Mouse (Mus musculus): ENCODE measurements around the gene Hnrnpc. TPM values are rescaled to one million over a fixed set of nuclear protein-coding genes. Genes with fewer than 3 reads are reported as not detected.
A peak's percentile ranks its signal among the peaks of the same experiment; 100 is the strongest.
"Not testable (repeated sequence)": the region's sequence is repeated elsewhere in the genome, so short reads cannot be mapped to it uniquely, and the experiment has no call there.

Hnrnpc gene
- polyA plus RNA-seq, 1 experiment from 2014 or later: 586 TPM

GRCm38 (mm10) chr14:52061798-52062197 lies 42.0 kb downstream of the Hnrnpc start:
- Histone ChIP-seq H3K9me3 (ENCODE audit: control insufficient read depth, low read depth, low read length) (no peaks in the 10 kb centered on the region), H3K4me3 (ENCODE audit: low read depth, low read length) (no peak overlapping the region), H3K36me3 (ENCODE audit: control insufficient read depth, insufficient read depth, low read length) (no peaks in the 10 kb centered on the region), H3K27ac (ENCODE audit: low read length) (no peak overlapping the region), H3K9ac (replicated peaks; ENCODE audit: low read depth, low read length) (no peak overlapping the region), H3K4me1 (ENCODE audit: control insufficient read depth, insufficient read depth, low read length) (no peaks in the 10 kb centered on the region), H3K27me3 (ENCODE audit: control insufficient read depth, insufficient read depth, low read length) (no peaks in the 10 kb centered on the region), H3K4me2 (replicated peaks; ENCODE audit: low read depth, low read length) (no peak overlapping the region)
- ATAC-seq (ENCODE audit: insufficient number of reproducible peaks, insufficient read depth, low FRiP score, low read depth): no peak
- 82% methylated on average over 8 of the region's 8 CpGs for WGBS

DNA sequence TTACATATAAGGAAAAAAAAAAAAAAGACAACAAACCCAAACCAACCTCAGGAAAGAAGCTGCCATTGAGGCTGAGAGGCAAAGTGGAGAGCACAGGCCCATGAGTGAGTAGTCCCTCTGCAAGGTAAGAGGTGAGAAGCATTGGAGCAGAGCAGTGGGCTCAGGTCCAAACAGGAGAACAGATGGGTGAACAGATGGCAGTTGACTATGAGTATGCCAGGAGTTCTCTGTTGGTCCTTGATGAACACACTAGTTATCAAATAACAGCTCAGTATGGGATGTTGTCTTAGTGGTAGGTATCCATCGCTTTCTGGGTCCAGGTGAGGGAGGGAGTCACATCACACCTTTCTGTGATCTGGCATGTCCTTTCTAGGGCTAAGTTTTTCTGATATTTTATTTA lies 43.0 kb downstream of the Hnrnpc start:
- no peak overlapping the region for H3K4me2 ChIP-seq (replicated peaks; ENCODE audit: low read depth, low read length)
- 81% methylated on average over 1 of the region's 1 CpGs for WGBS
- no peak overlapping the region for H3K27ac ChIP-seq (ENCODE audit: low read length)
- no peak overlapping the region for H3K4me3 ChIP-seq (ENCODE audit: low read depth, low read length)
- H3K9ac ChIP-seq (replicated peaks; ENCODE audit: low read depth, low read length): no peak overlapping the region
- no peak for ATAC-seq (ENCODE audit: insufficient number of reproducible peaks, insufficient read depth, low FRiP score, low read depth)
- H3K9me3 ChIP-seq (ENCODE audit: control insufficient read depth, low read depth, low read length): no peaks in the 10 kb centered on the region
- H3K36me3 ChIP-seq (ENCODE audit: control insufficient read depth, insufficient read depth, low read length): no peaks in the 10 kb centered on the region
- no peaks in the 10 kb centered on the region for H3K27me3 ChIP-seq (ENCODE audit: control insufficient read depth, insufficient read depth, low read length)
- no peaks in the 10 kb centered on the region for H3K4me1 ChIP-seq (ENCODE audit: control insufficient read depth, insufficient read depth, low read length)

- WGBS: 58% methylated on average over 4 of the region's 4 CpGs
- ATAC-seq (ENCODE audit: insufficient number of reproducible peaks, insufficient read depth, low FRiP score, low read depth): no peak
- Histone ChIP-seq H3K27ac (ENCODE audit: low read length) (no peak overlapping the region), H3K4me2 (replicated peaks; ENCODE audit: low read depth, low read length) (no peak overlapping the region), H3K27me3 (ENCODE audit: control insufficient read depth, insufficient read depth, low read length) (no peaks in the 10 kb centered on the region), H3K9ac (replicated peaks; ENCODE audit: low read depth, low read length) (no peak overlapping the region), H3K4me3 (ENCODE audit: low read depth, low read length) (no peak overlapping the region), H3K9me3 (ENCODE audit: control insufficient read depth, low read depth, low read length) (no peaks in the 10 kb centered on the region), H3K36me3 (ENCODE audit: control insufficient read depth, insufficient read depth, low read length) (no peaks in the 10 kb centered on the region), H3K4me1 (ENCODE audit: control insufficient read depth, insufficient read depth, low read length) (no peaks in the 10 kb centered on the region)
These were observed 43.8 kb downstream of the Hnrnpc start for GRCm38 (mm10) chr14:52059982-52060381.

DNA sequence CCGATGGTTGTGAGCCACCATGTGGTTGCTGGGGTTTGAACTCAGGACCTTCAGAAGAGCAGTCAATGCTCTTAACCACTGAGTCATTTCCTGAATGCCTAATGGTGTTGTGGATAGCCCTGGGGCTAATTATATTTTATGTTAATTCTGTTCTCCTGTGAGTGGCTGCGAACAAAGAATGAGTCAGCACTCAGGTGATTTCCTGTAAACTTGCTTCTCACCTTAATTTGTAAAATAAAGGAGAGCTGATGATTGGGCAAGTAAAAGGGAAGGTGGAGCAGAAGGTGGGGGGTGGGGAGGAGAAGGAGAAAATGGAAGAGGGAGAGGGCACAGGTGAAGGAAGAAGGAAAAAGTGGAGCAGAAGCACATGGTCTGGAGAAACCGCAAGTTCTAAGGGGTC lies 51.1 kb downstream of the Hnrnpc start:
- not testable (repeated sequence) for H3K9ac ChIP-seq (replicated peaks; ENCODE audit: low read depth, low read length); H3K4me2 ChIP-seq (replicated peaks; ENCODE audit: low read depth, low read length); ATAC-seq (ENCODE audit: insufficient number of reproducible peaks, insufficient read depth, low FRiP score, low read depth); H3K4me3 ChIP-seq (ENCODE audit: low read depth, low read length); H3K27ac ChIP-seq (ENCODE audit: low read length); H3K27me3 ChIP-seq (ENCODE audit: control insufficient read depth, insufficient read depth, low read length); H3K36me3 ChIP-seq (ENCODE audit: control insufficient read depth, insufficient read depth, low read length); H3K9me3 ChIP-seq (ENCODE audit: control insufficient read depth, low read depth, low read length); H3K4me1 ChIP-seq (ENCODE audit: control insufficient read depth, insufficient read depth, low read length)
- WGBS: 91% methylated on average over 3 of the region's 3 CpGs

GRCm38 (mm10) chr14:52045966-52046565 lies 57.8 kb downstream of the Hnrnpc start:
- Histone ChIP-seq H3K27ac (ENCODE audit: low read length) (no peak overlapping the region), H3K4me1 (ENCODE audit: control insufficient read depth, insufficient read depth, low read length) (no peaks in the 10 kb centered on the region; the same call in 1 of the 2 replicates), H3K4me3 (ENCODE audit: low read depth, low read length) (no peak overlapping the region), H3K27me3 (ENCODE audit: control insufficient read depth, insufficient read depth, low read length) (no peaks in the 10 kb centered on the region), H3K9me3 (ENCODE audit: control insufficient read depth, low read depth, low read length) (no peaks in the 10 kb centered on the region), H3K9ac (replicated peaks; ENCODE audit: low read depth, low read length) (no peak overlapping the region), H3K4me2 (replicated peaks; ENCODE audit: low read depth, low read length) (no peak overlapping the region), H3K36me3 (ENCODE audit: control insufficient read depth, insufficient read depth, low read length) (no peaks in the 10 kb centered on the region)
- no peak for ATAC-seq (ENCODE audit: insufficient number of reproducible peaks, insufficient read depth, low FRiP score, low read depth)
- WGBS: 80% methylated on average over 9 of the region's 9 CpGs

GRCm38 (mm10) chr14:52044901-52045678 lies 58.7 kb downstream of the Hnrnpc start:
- Histone ChIP-seq H3K4me1 (ENCODE audit: control insufficient read depth, insufficient read depth, low read length) (no peaks in the 10 kb centered on the region; the same call in 1 of the 2 replicates), H3K4me3 (ENCODE audit: low read depth, low read length) (no peak overlapping the region), H3K9ac (replicated peaks; ENCODE audit: low read depth, low read length) (no peak overlapping the region), H3K4me2 (replicated peaks; ENCODE audit: low read depth, low read length) (no peak overlapping the region), H3K27me3 (ENCODE audit: control insufficient read depth, insufficient read depth, low read length) (no peaks in the 10 kb centered on the region), H3K9me3 (ENCODE audit: control insufficient read depth, low read depth, low read length) (no peaks in the 10 kb centered on the region), H3K27ac (ENCODE audit: low read length) (no peak overlapping the region), H3K36me3 (ENCODE audit: control insufficient read depth, insufficient read depth, low read length) (no peaks in the 10 kb centered on the region)
- WGBS: 10% methylated on average over 8 of the region's 8 CpGs
- ATAC-seq (ENCODE audit: insufficient number of reproducible peaks, insufficient read depth, low FRiP score, low read depth): peak; percentile 69

DNA sequence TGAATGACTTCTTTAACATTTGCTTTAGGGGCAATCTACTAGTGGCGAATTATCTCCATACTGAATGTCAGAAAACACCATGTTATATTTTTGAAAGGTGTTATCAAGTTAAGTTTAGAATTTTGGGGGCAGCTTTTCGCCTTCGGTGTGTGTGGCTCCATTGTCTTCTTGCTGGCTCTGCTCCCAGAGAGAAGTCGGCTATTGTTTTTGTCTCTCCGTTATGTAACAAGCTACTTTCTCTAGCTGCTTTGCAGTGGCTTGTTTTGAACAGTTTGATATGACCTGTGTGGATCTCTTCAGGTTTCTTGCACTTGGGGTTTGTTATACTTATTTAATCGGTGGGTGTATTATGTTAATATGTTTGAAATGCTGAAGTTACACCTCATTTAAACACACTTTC lies 60.4 kb downstream of the Hnrnpc start:
- no peak overlapping the region for H3K9ac ChIP-seq (replicated peaks; ENCODE audit: low read depth, low read length)
- 85% methylated on average over 6 of the region's 6 CpGs for WGBS
- ATAC-seq (ENCODE audit: insufficient number of reproducible peaks, insufficient read depth, low FRiP score, low read depth): no peak
- H3K27ac ChIP-seq (ENCODE audit: low read length): no peak overlapping the region
- H3K36me3 ChIP-seq (ENCODE audit: control insufficient read depth, insufficient read depth, low read length): no peaks in the 10 kb centered on the region
- H3K4me1 ChIP-seq (ENCODE audit: control insufficient read depth, insufficient read depth, low read length): no peaks in the 10 kb centered on the region; the same call in 1 of the 2 replicates
- no peak overlapping the region for H3K4me2 ChIP-seq (replicated peaks; ENCODE audit: low read depth, low read length)
- H3K27me3 ChIP-seq (ENCODE audit: control insufficient read depth, insufficient read depth, low read length): no peaks in the 10 kb centered on the region
- H3K9me3 ChIP-seq (ENCODE audit: control insufficient read depth, low read depth, low read length): no peaks in the 10 kb centered on the region
- H3K4me3 ChIP-seq (ENCODE audit: low read depth, low read length): no peak overlapping the region

- H3K27me3 ChIP-seq (ENCODE audit: control insufficient read depth, insufficient read depth, low read length); H3K4me1 ChIP-seq (ENCODE audit: control insufficient read depth, insufficient read depth, low read length); H3K9me3 ChIP-seq (ENCODE audit: control insufficient read depth, low read depth, low read length); H3K27ac ChIP-seq (ENCODE audit: low read length); H3K4me2 ChIP-seq (replicated peaks; ENCODE audit: low read depth, low read length); H3K36me3 ChIP-seq (ENCODE audit: control insufficient read depth, insufficient read depth, low read length); H3K4me3 ChIP-seq (ENCODE audit: low read depth, low read length); H3K9ac ChIP-seq (replicated peaks; ENCODE audit: low read depth, low read length); ATAC-seq (ENCODE audit: insufficient number of reproducible peaks, insufficient read depth, low FRiP score, low read depth): not testable (repeated sequence)
- WGBS: 57% methylated on average over 3 of the region's 3 CpGs
These were observed 61.5 kb downstream of the Hnrnpc start, which contains the start of gene Olfr221 for GRCm38 (mm10) chr14:52042359-52042758. Gene Olfr221 (minus strand): TSS chr14:52042459.

Data from stomach, embryonic 14.5 days (tissue).